Mouse (Mus musculus): ENCODE measurements at regions not wholly inside any gene's neighbourhood (a gene's known extent, or its start where the extent isn't known, plus 50 kb on each side); places are given as distances from the start of the nearest gene placed in this dataset.

DNA sequence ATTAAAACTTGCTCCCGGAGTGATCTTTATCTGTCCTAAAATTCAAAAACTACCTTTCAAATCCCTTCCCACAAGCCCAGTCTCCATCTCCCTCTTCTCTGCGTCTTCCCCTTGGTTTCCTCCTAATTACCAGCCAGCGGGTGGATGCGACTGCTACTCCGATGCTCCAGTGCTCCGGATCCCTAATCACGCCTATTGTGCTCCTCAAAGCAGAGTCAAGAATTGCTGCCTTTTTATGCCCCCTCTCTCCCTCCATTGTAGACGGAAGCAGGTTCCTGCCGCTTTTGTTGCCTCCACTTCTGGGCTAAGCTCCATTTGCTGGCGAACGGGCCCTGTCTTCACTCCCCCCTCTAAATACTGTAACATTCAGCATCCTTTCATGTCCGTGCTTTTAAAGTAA lies 214.0 kb upstream of the Prox1 start:
- ATAC-seq (no peak), DNase-seq (no peak)
- Histone ChIP-seq H3K4me3 (ENCODE audit: low read depth, low read length) (no peak overlapping the region), H3K4me2 (ENCODE audit: low read depth, low read length) (no peak overlapping the region), H3K36me3 (replicated peaks; ENCODE audit: insufficient read depth, low read length) (no peaks in the 10 kb centered on the region), H3K9me3 (ENCODE audit: low read length) (no peaks in the 10 kb centered on the region), H3K9ac (replicated peaks) (no peak overlapping the region), H3K27me3 (ENCODE audit: insufficient read depth, low read length) (no peaks in the 10 kb centered on the region), H3K27ac (ENCODE audit: low read depth) (no peak overlapping the region), H3K4me1 (ENCODE audit: insufficient read depth) (0 out of 2 replicates have a peak, but pooled peaks cover 4% of the 10 kb centered on the region)
- TF ChIP-seq EP300 (IDR thresholded peaks at IDR 0.05; ENCODE audit: low read depth) (no peak), CTCF (IDR thresholded peaks at IDR 0.05; ENCODE audit: low read depth) (no peak)
- WGBS (ENCODE audit: insufficient replicate concordance) = 80% methylated on average over 12 of the region's 12 CpGs

GRCm38 (mm10) chr1:190383256-190383838 lies 212.8 kb upstream of the Prox1 start:
- DNase-seq (no peak), ATAC-seq (no peak)
- Histone ChIP-seq H3K9me3 (ENCODE audit: low read length) (no peaks in the 10 kb centered on the region), H3K4me1 (ENCODE audit: insufficient read depth) (0 out of 2 replicates have a peak, but pooled peaks cover 4% of the 10 kb centered on the region), H3K27me3 (ENCODE audit: insufficient read depth, low read length) (no peaks in the 10 kb centered on the region), H3K9ac (replicated peaks) (no peak overlapping the region), H3K4me3 (ENCODE audit: low read depth, low read length) (no peak overlapping the region), H3K4me2 (ENCODE audit: low read depth, low read length) (no peak overlapping the region), H3K27ac (ENCODE audit: low read depth) (no peak overlapping the region), H3K36me3 (replicated peaks; ENCODE audit: insufficient read depth, low read length) (no peaks in the 10 kb centered on the region)
- WGBS (ENCODE audit: insufficient replicate concordance) = 64% methylated on average over 10 of the region's 10 CpGs
- TF ChIP-seq EP300 (IDR thresholded peaks at IDR 0.05; ENCODE audit: low read depth) (no peak), CTCF (IDR thresholded peaks at IDR 0.05; ENCODE audit: low read depth) (no peak)

GRCm38 (mm10) chr1:190380151-190380550 lies 209.6 kb upstream of the Prox1 start:
- H3K9ac ChIP-seq (replicated peaks) = no peak overlapping the region
- no peaks in the 10 kb centered on the region for H3K27me3 ChIP-seq (ENCODE audit: insufficient read depth, low read length)
- no peak for DNase-seq
- ATAC-seq = no peak
- H3K27ac ChIP-seq (ENCODE audit: low read depth) = no peak overlapping the region
- TF ChIP-seq EP300 (IDR thresholded peaks at IDR 0.05; ENCODE audit: low read depth) (no peak), CTCF (IDR thresholded peaks at IDR 0.05; ENCODE audit: low read depth) (no peak)
- WGBS (ENCODE audit: insufficient replicate concordance) = 55% methylated on average over 10 of the region's 10 CpGs
- H3K4me1 ChIP-seq (ENCODE audit: insufficient read depth) = 0 out of 2 replicates have a peak, but pooled peaks cover 4% of the 10 kb centered on the region
- no peak overlapping the region for H3K4me2 ChIP-seq (ENCODE audit: low read depth, low read length)
- H3K36me3 ChIP-seq (replicated peaks; ENCODE audit: insufficient read depth, low read length) = no peaks in the 10 kb centered on the region
- no peaks in the 10 kb centered on the region for H3K9me3 ChIP-seq (ENCODE audit: low read length)
- no peak overlapping the region for H3K4me3 ChIP-seq (ENCODE audit: low read depth, low read length)

- Histone ChIP-seq H3K27ac (ENCODE audit: low read depth) (no peak overlapping the region), H3K4me2 (ENCODE audit: low read depth, low read length) (no peak overlapping the region), H3K9me3 (ENCODE audit: low read length) (no peaks in the 10 kb centered on the region), H3K9ac (replicated peaks) (no peak overlapping the region), H3K4me1 (ENCODE audit: insufficient read depth) (0 out of 2 replicates have a peak, but pooled peaks cover 2% of the 10 kb centered on the region), H3K27me3 (ENCODE audit: insufficient read depth, low read length) (no peaks in the 10 kb centered on the region), H3K36me3 (replicated peaks; ENCODE audit: insufficient read depth, low read length) (no peaks in the 10 kb centered on the region), H3K4me3 (ENCODE audit: low read depth, low read length) (no peak overlapping the region)
- WGBS (ENCODE audit: insufficient replicate concordance) = 61% methylated on average over 22 of the region's 22 CpGs
- DNase-seq (no peak), ATAC-seq (no peak)
- no peak for TF ChIP-seq EP300 (IDR thresholded peaks at IDR 0.05; ENCODE audit: low read depth)
- no peak for TF ChIP-seq CTCF (IDR thresholded peaks at IDR 0.05; ENCODE audit: low read depth)
Measured at GRCm38 (mm10) chr1:190375160-190375880, 204.8 kb upstream of the Prox1 start.

DNA sequence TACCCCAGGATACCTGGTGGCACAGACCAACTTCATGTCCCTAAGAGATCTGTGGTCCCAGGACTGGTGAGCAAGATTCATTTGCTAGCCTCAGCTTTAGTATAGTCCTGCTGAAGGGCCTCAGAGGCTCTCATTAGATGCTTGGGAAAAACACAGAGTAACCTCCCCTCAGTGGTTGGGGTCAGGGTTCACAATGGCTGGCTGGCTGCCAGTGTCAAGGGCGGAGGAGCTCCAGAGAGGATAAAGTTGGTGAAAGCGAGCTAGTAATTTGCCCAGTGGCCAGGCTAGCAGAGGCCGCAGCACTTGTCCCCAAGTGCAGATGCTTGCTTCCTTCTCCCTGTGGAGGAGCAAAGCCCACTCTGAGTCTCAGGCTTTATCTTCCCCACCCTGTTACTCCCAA lies 203.8 kb upstream of the Prox1 start:
- no peak overlapping the region for H3K27ac ChIP-seq (ENCODE audit: low read depth)
- H3K4me3 ChIP-seq (ENCODE audit: low read depth, low read length) = no peak overlapping the region
- H3K36me3 ChIP-seq (replicated peaks; ENCODE audit: insufficient read depth, low read length) = no peaks in the 10 kb centered on the region
- H3K4me1 ChIP-seq (ENCODE audit: insufficient read depth) = no peaks in the 10 kb centered on the region
- H3K27me3 ChIP-seq (ENCODE audit: insufficient read depth, low read length) = no peaks in the 10 kb centered on the region
- no peaks in the 10 kb centered on the region for H3K9me3 ChIP-seq (ENCODE audit: low read length)
- WGBS (ENCODE audit: insufficient replicate concordance) = 43% methylated on average over 3 of the region's 3 CpGs
- DNase-seq (peak; percentile 79), ATAC-seq (peak; percentile 58)
- no peak overlapping the region for H3K4me2 ChIP-seq (ENCODE audit: low read depth, low read length)
- TF ChIP-seq CTCF (IDR thresholded peaks at IDR 0.05; ENCODE audit: low read depth) (no peak), EP300 (IDR thresholded peaks at IDR 0.05; ENCODE audit: low read depth) (no peak)
- no peak overlapping the region for H3K9ac ChIP-seq (replicated peaks)

DNA sequence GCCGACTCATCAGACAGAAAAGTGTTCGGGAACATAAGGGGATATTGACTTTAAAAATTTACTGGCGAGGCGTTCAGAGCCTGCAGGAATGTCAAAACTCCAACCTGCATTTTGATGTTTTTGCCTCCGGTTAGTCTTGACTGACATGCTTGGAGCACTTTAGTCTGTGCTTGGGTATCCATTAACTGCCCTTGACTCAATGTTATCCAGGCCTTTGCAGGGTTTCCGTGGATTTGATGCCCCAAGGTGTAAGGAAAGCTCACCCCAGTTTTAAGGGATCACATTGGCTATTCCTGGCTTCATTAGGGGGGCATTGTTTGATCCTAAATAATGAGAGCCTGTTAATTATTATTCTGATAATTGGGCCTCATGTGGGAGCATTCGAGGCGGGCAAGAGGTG lies 196.1 kb upstream of the Prox1 start:
- Histone ChIP-seq H3K9ac (replicated peaks) (no peak overlapping the region), H3K9me3 (ENCODE audit: low read length) (no peaks in the 10 kb centered on the region), H3K36me3 (replicated peaks; ENCODE audit: insufficient read depth, low read length) (no peaks in the 10 kb centered on the region), H3K27me3 (ENCODE audit: insufficient read depth, low read length) (no peaks in the 10 kb centered on the region), H3K4me1 (ENCODE audit: insufficient read depth) (no peaks in the 10 kb centered on the region), H3K4me3 (ENCODE audit: low read depth, low read length) (no peak overlapping the region), H3K4me2 (ENCODE audit: low read depth, low read length) (no peak overlapping the region), H3K27ac (ENCODE audit: low read depth) (no peak overlapping the region)
- WGBS (ENCODE audit: insufficient replicate concordance) = 66% methylated on average over 8 of the region's 8 CpGs
- ATAC-seq = no peak
- DNase-seq = no peak
- no peak for TF ChIP-seq EP300 (IDR thresholded peaks at IDR 0.05; ENCODE audit: low read depth)
- no peak for TF ChIP-seq CTCF (IDR thresholded peaks at IDR 0.05; ENCODE audit: low read depth)

Data from liver, postnatal 0 days (tissue).